Mouse (Mus musculus) midbrain, embryonic 10.5 days (tissue): ENCODE measurements around the gene Rsbn1l. TPM values are rescaled to one million over a fixed set of nuclear protein-coding genes. Genes with fewer than 3 reads are reported as not detected.
"Not testable (repeated sequence)": the region's sequence is repeated elsewhere in the genome, so short reads cannot be mapped to it uniquely, and the experiment has no call there.

ENCODE experiments used
- DNase-seq: peaks from one replicate; pipeline ENCODE4 v3.0.0-alpha.2; 2017; ENCODE audit warnings: low spot score
- H3K27ac ChIP-seq: fragments of 300-500 bp; sonication (generic); replicated peaks from 2 replicates; pipeline ENCODE4 v1.5.1; 2016; ENCODE audit warnings: mild to moderate bottlenecking
- H3K27me3 ChIP-seq: fragments of 300-500 bp; sonication (generic); 2 replicates; pipeline ENCODE4 v1.6.1; 2016; ENCODE audit warnings: low read depth, mild to moderate bottlenecking; ENCODE audit not compliant: poor library complexity, severe bottlenecking
- H3K36me3 ChIP-seq: fragments of 300-500 bp; sonication (generic); 2 replicates; pipeline ENCODE4 v1.6.1; 2016; ENCODE audit warnings: mild to moderate bottlenecking, moderate library complexity
- H3K4me1 ChIP-seq: fragments of 300-500 bp; sonication (generic); 2 replicates; pipeline ENCODE4 v1.6.1; 2016
- H3K4me3 ChIP-seq: fragments of 300-500 bp; sonication (generic); 2 replicates; pipeline ENCODE4 v1.5.1; 2016; ENCODE audit warnings: mild to moderate bottlenecking, moderate library complexity
- H3K9me3 ChIP-seq: fragments of 300-500 bp; sonication (generic); replicated peaks from 2 replicates; pipeline ENCODE4 v1.6.1; 2016; ENCODE audit warnings: mild to moderate bottlenecking
- WGBS: fragments of 180-500 bp; shearing (Covaris S2); methylation state at CpG from one replicate; pipeline ENCODE4 v1.1.7; 2016; 5-methylcytosine and 5-hydroxymethylcytosine counted together
- polyA plus RNA-seq: library from polyadenylated mRNA; unstranded; fragments of >200 nt; fragmentation: Nextera tagmentation; extraction: Ambion mirVana; gene quantifications from 2 replicates; pipeline ENCODE4 v1.2.1, GENCODE M21; 2016

The Rsbn1l gene
- polyA plus RNA-seq, 1 experiment from 2014 or later, result 5.3 TPM

DNA sequence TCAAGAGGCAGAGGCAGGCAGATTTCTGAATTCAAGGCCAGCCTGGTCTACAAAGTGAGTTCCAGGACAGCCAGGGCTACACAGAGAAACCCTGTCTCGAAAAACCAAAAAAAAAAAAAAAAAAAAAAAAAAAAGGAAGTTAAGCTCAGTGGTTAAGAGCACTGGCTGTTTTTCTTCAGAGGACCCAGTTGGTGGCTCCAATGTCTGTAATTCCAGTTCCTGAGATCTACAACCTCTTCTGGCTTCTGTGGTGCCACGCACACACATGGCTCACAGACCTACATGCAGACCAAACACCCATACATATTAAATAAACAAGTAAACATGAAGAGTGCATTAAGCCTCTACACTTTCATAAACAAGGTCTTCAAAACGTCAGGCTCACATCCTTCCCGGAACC lies 12.4 kb downstream of the Rsbn1l start:
- not testable (repeated sequence) for DNase-seq, H3K27ac ChIP-seq, H3K4me3 ChIP-seq, H3K27me3 ChIP-seq, H3K36me3 ChIP-seq, H3K9me3 ChIP-seq
- H3K4me1 ChIP-seq, result peaks cover 15% of the 10 kb centered on the region; the same call in 1 of the 2 replicates
- WGBS, result 87% methylated on average over 3 of the region's 4 CpGs

DNA sequence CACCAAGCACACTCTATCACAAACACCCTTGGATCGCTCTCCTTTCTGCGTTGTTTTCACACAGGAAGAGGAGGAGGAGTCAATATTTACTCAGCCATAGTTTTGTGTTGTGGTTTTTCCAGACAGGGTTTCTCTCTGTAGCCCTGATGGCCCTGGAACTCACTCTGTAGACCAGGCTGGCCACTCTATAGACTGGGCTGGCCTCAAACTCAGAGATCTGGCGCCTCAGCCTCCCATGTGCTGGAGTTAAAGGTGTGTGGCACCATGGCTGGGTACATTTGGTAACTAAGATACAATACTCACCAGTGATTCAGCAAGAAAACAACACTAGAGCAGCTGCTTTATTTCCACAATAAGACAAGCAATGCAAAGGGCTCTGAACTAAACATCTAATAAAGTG lies 13.7 kb downstream of the Rsbn1l start:
- no peaks in the 10 kb centered on the region for H3K27me3 ChIP-seq
- WGBS, result 88% methylated on average over 3 of the region's 3 CpGs
- peaks cover 16% of the 10 kb centered on the region; the same call in 1 of the 2 replicates for H3K4me1 ChIP-seq
- no peak overlapping the region for H3K4me3 ChIP-seq
- no peaks in the 10 kb centered on the region for H3K9me3 ChIP-seq
- peaks cover 6% of the 10 kb centered on the region; the same call in 1 of the 2 replicates for H3K36me3 ChIP-seq
- H3K27ac ChIP-seq, result no peak overlapping the region
- DNase-seq, result no peak

DNA sequence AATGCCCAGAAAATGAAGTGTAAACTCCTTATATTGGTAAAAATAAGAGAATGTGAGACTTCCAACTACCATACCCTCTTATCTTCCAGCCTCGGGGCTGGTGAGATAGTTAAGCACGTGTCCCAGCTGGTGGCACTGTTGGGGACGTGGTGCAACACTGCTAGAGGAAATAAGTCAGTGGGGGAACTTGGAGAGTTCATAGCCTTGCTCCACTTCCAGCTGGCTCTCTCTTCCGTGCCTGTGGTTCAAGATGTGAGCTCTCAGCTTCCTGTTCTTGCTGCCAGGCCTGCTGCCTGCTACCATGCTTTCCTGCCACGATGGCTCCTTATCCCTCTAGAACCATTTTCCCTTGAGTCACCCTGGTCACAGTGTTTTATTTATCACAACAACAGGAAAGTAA lies 15.0 kb downstream of the Rsbn1l start:
- Histone ChIP-seq H3K36me3 (peaks cover 6% of the 10 kb centered on the region; the same call in 1 of the 2 replicates), H3K27ac (no peak overlapping the region), H3K4me3 (no peak overlapping the region), H3K9me3 (no peaks in the 10 kb centered on the region), H3K4me1 (peaks cover 13% of the 10 kb centered on the region; the same call in 1 of the 2 replicates), H3K27me3 (no peaks in the 10 kb centered on the region)
- DNase-seq, result no peak
- 59% methylated on average over 5 of the region's 5 CpGs for WGBS

GRCm38 (mm10) chr5:20940696-20941095 lies 15.5 kb downstream of the Rsbn1l start:
- H3K27me3 ChIP-seq, result no peaks in the 10 kb centered on the region
- DNase-seq, result no peak
- H3K9me3 ChIP-seq, result no peaks in the 10 kb centered on the region
- peaks cover 13% of the 10 kb centered on the region; the same call in 1 of the 2 replicates for H3K4me1 ChIP-seq
- no peak overlapping the region for H3K4me3 ChIP-seq
- peaks cover 6% of the 10 kb centered on the region; the same call in 1 of the 2 replicates for H3K36me3 ChIP-seq
- H3K27ac ChIP-seq, result no peak overlapping the region
- WGBS, result 84% methylated on average over 4 of the region's 4 CpGs

GRCm38 (mm10) chr5:20940040-20940571 lies 16.1 kb downstream of the Rsbn1l start:
- Histone ChIP-seq H3K27ac (no peak overlapping the region), H3K4me3 (no peak overlapping the region), H3K4me1 (peaks cover 9% of the 10 kb centered on the region; the same call in 1 of the 2 replicates), H3K27me3 (no peaks in the 10 kb centered on the region), H3K9me3 (no peaks in the 10 kb centered on the region), H3K36me3 (peaks cover 6% of the 10 kb centered on the region; the same call in 1 of the 2 replicates)
- 94% methylated on average over 6 of the region's 6 CpGs for WGBS
- no peak for DNase-seq

DNA sequence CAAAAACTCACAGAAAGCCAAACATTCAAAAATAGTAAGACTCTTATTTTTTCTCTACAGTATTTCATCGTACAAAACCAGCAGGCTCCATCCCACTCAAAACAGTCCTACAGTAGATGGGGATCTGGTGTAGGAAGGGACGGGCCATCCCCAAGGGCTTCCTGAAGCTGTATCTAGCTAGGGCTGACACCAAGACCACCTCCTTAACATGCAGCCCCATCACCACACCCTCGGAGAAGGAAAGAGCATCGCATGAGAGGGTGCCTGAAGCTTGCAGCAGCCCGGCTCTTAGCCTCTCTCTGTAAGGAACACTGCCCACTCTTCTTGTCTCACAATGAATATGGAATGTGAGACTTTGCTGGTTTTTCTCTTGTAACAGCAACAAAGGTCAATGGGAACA lies 17.7 kb downstream of the Rsbn1l start:
- no peak for DNase-seq
- peaks cover 6% of the 10 kb centered on the region; the same call in 1 of the 2 replicates for H3K36me3 ChIP-seq
- peaks cover 8% of the 10 kb centered on the region; the same call in 1 of the 2 replicates for H3K4me1 ChIP-seq
- H3K27ac ChIP-seq, result no peak overlapping the region
- H3K27me3 ChIP-seq, result no peaks in the 10 kb centered on the region
- WGBS, result 79% methylated on average over 5 of the region's 5 CpGs
- H3K9me3 ChIP-seq, result no peaks in the 10 kb centered on the region
- H3K4me3 ChIP-seq, result no peak overlapping the region

DNA sequence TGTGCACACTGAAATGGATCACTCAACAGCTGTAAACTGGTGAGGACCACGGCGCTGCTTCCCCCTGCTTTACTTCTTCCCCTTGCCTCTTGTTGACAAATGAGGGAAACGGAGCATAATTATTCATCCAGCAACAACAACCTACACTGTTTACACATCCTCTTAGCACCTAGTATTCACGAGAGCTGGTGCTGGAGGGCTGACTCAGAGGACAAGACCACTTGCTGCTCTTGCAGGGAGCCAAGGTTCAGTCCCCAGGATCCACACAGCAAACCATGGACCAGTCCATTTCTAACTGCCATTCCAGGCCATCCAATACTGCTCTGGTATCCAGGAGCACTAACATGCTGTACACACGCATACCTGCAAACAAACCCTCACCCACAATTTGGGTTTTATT lies 20.3 kb downstream of the Rsbn1l start:
- no peaks in the 10 kb centered on the region for H3K27me3 ChIP-seq

DNA sequence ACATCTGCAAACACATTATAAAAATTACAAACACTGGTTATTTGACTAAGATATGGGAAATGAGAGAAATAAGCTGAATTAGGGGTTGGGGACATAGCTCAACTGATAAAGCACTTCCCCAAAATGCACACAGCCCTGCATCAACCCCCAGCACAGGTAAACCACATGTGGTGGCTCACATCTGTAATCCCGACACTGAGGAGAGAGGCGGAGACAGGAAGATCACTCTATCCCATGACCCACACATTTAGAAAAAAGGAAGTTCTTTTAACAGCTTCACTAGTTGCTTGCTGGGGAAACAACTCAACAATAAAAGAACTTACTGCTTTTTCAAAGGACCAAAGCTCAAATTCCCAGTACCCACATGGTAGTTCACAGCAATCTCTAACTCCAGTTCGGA lies 23.6 kb downstream of the Rsbn1l start:
- no peaks in the 10 kb centered on the region for H3K36me3 ChIP-seq
- no peaks in the 10 kb centered on the region for H3K27me3 ChIP-seq
- no peak for DNase-seq
- no peak overlapping the region for H3K27ac ChIP-seq
- no peaks in the 10 kb centered on the region; the same call in 1 of the 2 replicates for H3K4me1 ChIP-seq
- 96% methylated on average over 3 of the region's 3 CpGs for WGBS
- no peaks in the 10 kb centered on the region for H3K9me3 ChIP-seq
- H3K4me3 ChIP-seq, result no peak overlapping the region

More for the DNA sequence above, 20.3 kb downstream of the Rsbn1l start:
- Histone ChIP-seq H3K4me3 (no peak overlapping the region), H3K9me3 (no peaks in the 10 kb centered on the region), H3K4me1 (peaks cover 8% of the 10 kb centered on the region; the same call in 1 of the 2 replicates), H3K36me3 (peaks cover 6% of the 10 kb centered on the region; the same call in 1 of the 2 replicates), H3K27ac (no peak overlapping the region)
- DNase-seq, result no peak
- WGBS, result 86% methylated on average over 5 of the region's 5 CpGs

- 86% methylated on average over 3 of the region's 3 CpGs for WGBS
- no peak overlapping the region for H3K27ac ChIP-seq
- no peak for DNase-seq
Observed at GRCm38 (mm10) chr5:20931300-20931699, 24.9 kb downstream of the Rsbn1l start.

DNA sequence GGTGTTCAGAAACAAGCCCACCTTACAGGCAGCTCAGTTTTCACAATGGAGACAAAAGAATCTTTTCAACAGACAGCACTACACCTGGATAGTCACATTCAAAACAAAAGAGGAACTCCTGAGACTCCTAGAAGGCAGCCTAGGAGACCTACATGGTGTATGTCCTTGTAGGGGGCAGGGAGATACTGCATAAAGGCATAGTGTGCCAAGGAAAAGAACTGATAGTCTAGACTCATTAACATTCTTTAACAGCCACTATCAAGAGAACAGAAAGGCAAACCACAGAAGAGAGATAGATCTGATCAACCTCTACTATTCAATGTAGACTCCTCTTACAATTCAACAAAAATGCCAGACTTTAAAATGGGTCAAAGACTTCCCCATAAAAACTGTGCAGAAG lies 25.8 kb downstream of the Rsbn1l start:
- H3K27me3 ChIP-seq, result no peaks in the 10 kb centered on the region
- H3K9me3 ChIP-seq, result no peaks in the 10 kb centered on the region
- 0 out of 2 replicates have a peak, but pooled peaks cover 5% of the 10 kb centered on the region for H3K36me3 ChIP-seq
- H3K27ac ChIP-seq, result no peak overlapping the region
- DNase-seq, result no peak
- no peaks in the 10 kb centered on the region for H3K4me1 ChIP-seq
- H3K4me3 ChIP-seq, result no peak overlapping the region

More at GRCm38 (mm10) chr5:20931300-20931699, 24.9 kb downstream of the Rsbn1l start:
- H3K9me3 ChIP-seq, result no peaks in the 10 kb centered on the region
- H3K36me3 ChIP-seq, result no peaks in the 10 kb centered on the region
- H3K4me1 ChIP-seq, result no peaks in the 10 kb centered on the region; the same call in 1 of the 2 replicates
- no peaks in the 10 kb centered on the region for H3K27me3 ChIP-seq
- H3K4me3 ChIP-seq, result no peak overlapping the region

- Histone ChIP-seq H3K4me3 (no peak overlapping the region), H3K9me3 (no peaks in the 10 kb centered on the region), H3K36me3 (0 out of 2 replicates have a peak, but pooled peaks cover 5% of the 10 kb centered on the region), H3K27me3 (no peaks in the 10 kb centered on the region), H3K27ac (no peak overlapping the region), H3K4me1 (no peaks in the 10 kb centered on the region)
- DNase-seq, result no peak
- 91% methylated on average over 6 of the region's 6 CpGs for WGBS
Observed at GRCm38 (mm10) chr5:20929669-20930151, 26.5 kb downstream of the Rsbn1l start.

DNA sequence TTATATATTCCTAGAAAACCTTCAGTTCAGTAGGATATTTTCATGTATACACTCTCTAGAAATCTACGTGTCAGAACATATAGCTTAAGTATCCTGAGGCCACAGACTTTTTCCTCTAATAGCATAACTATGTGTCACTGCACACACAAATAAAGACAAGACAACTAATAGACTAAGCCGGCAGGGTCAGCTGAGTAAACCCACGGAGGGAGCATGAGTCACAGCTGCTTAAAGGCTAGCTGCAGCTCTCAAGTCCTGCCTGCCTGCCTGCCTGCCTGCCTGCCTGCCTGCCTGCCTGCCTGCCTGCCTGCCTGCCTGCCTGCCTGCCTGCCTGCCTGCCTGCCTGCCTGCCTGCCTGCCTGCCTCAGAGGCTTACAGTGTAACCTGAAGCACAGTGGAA lies 30.7 kb downstream of the Rsbn1l start:
- H3K27me3 ChIP-seq, result no peaks in the 10 kb centered on the region
- no peaks in the 10 kb centered on the region for H3K9me3 ChIP-seq
- H3K4me1 ChIP-seq, result no peaks in the 10 kb centered on the region
- peaks cover 13% of the 10 kb centered on the region; the same call in 1 of the 2 replicates for H3K36me3 ChIP-seq
- no peak overlapping the region for H3K4me3 ChIP-seq
- WGBS, result 80% methylated on average over 3 of the region's 3 CpGs
- H3K27ac ChIP-seq, result no peak overlapping the region
- no peak for DNase-seq

DNA sequence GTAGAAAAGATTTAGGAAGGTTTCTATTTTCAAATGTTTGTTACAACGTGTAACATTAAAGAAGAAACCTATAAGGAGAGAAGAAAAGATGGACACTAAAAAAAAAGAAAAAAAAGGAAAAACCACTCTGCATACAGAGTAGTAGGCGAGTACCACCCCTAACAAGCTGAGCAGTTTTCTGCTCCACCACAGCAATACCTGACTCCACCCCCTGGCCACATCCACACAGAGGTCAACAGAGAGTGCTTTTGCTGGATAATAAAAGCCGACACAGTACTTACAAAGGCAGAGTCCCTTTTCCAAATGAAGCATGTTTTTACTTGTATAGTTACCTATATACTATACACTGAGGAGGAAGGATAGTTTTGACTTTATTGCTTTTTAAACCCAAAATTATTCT lies 31.6 kb downstream of the Rsbn1l start:
- Histone ChIP-seq H3K4me1 (0 out of 2 replicates have a peak, but pooled peaks cover 1% of the 10 kb centered on the region), H3K27ac (no peak overlapping the region), H3K36me3 (peaks cover 13% of the 10 kb centered on the region; the same call in 1 of the 2 replicates), H3K4me3 (no peak overlapping the region), H3K27me3 (no peaks in the 10 kb centered on the region), H3K9me3 (no peaks in the 10 kb centered on the region)
- 87% methylated on average over 3 of the region's 3 CpGs for WGBS
- DNase-seq, result no peak
